Mouse (Mus musculus): ENCODE results near the gene Hist1h4a. TPM values are rescaled to one million over a fixed set of nuclear protein-coding genes. Genes with fewer than 3 reads are reported as not detected.
"Not testable (repeated sequence)": the region's sequence is repeated elsewhere in the genome, so short reads cannot be mapped to it uniquely, and the experiment has no call there.

Gene Hist1h4a
- polyA plus RNA-seq, 1 experiment from 2014 or later: 1.2 TPM

DNA sequence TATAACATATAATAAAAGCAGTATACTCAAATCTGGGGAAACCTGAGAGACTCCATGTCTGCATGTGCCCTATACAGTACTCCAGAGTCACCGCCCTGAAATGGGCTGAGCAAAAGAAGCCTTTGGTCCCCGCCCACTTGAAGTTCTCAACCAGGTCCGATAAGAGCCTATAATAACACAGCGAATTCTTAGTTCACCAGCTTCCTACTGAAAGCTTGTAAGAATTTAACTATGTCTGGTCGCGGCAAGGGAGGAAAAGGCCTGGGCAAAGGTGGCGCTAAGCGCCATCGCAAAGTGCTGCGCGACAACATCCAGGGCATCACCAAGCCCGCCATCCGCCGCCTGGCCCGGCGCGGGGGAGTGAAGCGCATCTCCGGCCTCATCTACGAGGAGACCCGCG lies 4.2 kb downstream of the Hist1h4a start, which contains the start of gene Hist1h4b:
Gene Hist1h4b (plus strand): TSS at position 224 of the 400 bp plus-strand sequence.
- H3K36me3 ChIP-seq: no peaks in the 10 kb centered on the region
- no peaks in the 10 kb centered on the region for H3K9me3 ChIP-seq
- peak within 1 kb of the TSS; percentile 61 for H3K4me2 ChIP-seq (replicated peaks)
- WGBS: 0% methylated on average over 20 of the region's 22 CpGs
- ATAC-seq (ENCODE audit: insufficient number of reproducible peaks, insufficient read depth, low FRiP score, low TSS enrichment): peak; percentile 86
- peak within 1 kb of the TSS; percentile 95 for H3K27ac ChIP-seq
- no peaks in the 10 kb centered on the region for H3K27me3 ChIP-seq
- H3K4me1 ChIP-seq: peaks cover 7% of the 10 kb centered on the region
- H3K4me3 ChIP-seq: peak within 1 kb of the TSS; percentile 42
- peak within 1 kb of the TSS; percentile 55 for H3K9ac ChIP-seq

DNA sequence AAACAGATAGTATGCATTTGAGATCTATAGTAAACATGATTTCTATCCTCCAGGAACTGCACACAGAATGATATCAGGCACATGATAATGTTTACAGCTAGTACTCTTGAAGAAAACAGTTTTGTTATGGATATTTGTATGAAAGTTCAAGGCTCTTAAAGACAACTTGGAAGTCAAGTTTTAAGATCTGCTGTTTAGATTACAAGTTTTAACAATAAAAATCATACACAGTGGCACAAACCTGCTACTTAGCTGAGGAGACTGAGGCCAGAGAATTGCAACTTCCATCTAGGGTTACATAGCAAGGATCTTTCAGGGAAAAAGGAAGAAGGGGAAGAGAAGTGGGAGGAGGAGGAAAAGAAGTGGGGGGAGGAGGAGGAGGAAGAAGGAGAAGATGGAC lies 6.0 kb downstream of the Hist1h4a start:
- Histone ChIP-seq H3K9ac (no peak overlapping the region), H3K4me3 (no peak overlapping the region), H3K27ac (peak overlapping the region; percentile 54), H3K4me1 (peaks cover 3% of the 10 kb centered on the region), H3K27me3 (no peaks in the 10 kb centered on the region), H3K36me3 (no peaks in the 10 kb centered on the region), H3K9me3 (no peaks in the 10 kb centered on the region), H3K4me2 (replicated peaks) (no peak overlapping the region)
- no peak for ATAC-seq (ENCODE audit: insufficient number of reproducible peaks, insufficient read depth, low FRiP score, low TSS enrichment)

DNA sequence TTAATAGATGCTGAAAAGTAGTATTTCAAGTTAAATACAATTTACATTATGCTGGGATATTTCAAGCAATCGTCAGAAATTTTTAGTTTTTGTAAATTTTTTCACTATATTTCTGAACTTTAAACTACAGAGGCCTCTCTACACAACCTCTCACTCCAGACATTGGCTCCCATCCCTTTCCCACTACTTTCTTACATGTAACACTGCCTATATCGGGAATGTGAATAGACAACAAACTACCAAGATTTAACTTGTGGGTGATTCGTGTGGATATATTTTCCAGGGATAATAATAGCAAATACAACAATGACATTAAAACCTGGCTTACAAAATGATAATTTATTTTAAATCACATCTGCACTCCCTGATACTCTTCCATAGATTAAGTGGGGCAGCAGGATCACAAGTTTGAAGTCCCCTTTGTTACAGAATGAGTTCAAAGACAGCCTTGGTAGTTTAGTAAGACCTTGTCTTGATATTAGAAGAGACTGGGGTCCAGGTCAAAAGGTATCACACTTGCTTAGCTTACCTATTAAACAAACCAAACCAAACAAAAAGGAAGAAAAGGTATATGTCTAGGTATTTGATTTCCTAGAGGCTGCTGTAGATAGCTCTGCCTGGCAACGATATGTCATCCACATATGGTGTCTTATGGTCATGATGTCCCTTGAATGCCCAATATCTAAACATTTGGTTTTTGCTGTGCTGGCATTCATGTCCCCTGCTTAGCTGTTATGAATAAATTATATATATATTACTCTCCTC lies 7.5 kb downstream of the Hist1h4a start:
- H3K36me3 ChIP-seq: no peaks in the 10 kb centered on the region
- no peak for ATAC-seq (ENCODE audit: insufficient number of reproducible peaks, insufficient read depth, low FRiP score, low TSS enrichment)
- no peaks in the 10 kb centered on the region for H3K4me1 ChIP-seq
- no peaks in the 10 kb centered on the region for H3K9me3 ChIP-seq
- H3K4me2 ChIP-seq (replicated peaks): peak overlapping the region; percentile 57
- peak overlapping the region; percentile 41 for H3K4me3 ChIP-seq
- 52% methylated on average over 4 of the region's 4 CpGs for WGBS
- H3K9ac ChIP-seq: no peak overlapping the region
- no peaks in the 10 kb centered on the region for H3K27me3 ChIP-seq
- peak overlapping the region; percentile 88 for H3K27ac ChIP-seq

DNA sequence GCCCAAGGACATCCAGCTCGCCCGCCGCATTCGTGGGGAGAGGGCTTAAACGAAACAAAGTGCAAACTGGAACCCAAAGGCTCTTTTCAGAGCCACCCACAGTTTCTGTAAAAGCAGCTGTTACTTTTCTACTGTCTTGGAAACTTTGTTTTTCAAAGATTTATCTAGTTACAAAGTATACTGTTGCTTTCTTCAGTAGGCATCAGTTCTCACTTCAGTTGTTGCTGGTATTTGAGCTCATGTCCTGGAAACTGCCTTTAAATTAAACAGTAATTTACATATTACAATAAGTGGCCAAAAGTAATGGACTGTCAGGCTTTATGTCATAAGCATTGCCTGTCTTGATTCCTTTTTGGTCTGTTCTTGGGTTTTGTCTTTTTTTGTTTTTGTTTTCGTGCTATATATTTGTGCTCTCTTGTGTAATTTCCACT lies 8.3 kb downstream of the Hist1h4a start:
- Histone ChIP-seq H3K4me2 (replicated peaks) (peak overlapping the region; percentile 57), H3K9me3 (no peaks in the 10 kb centered on the region), H3K27ac (peak overlapping the region; percentile 88), H3K4me3 (peak overlapping the region; percentile 41), H3K9ac (peak overlapping the region; percentile 59), H3K27me3 (no peaks in the 10 kb centered on the region), H3K36me3 (no peaks in the 10 kb centered on the region), H3K4me1 (peaks cover 5% of the 10 kb centered on the region; the same call in 1 of the 2 replicates)
- no peak for ATAC-seq (ENCODE audit: insufficient number of reproducible peaks, insufficient read depth, low FRiP score, low TSS enrichment)
- under 1% methylated on average over 6 of the region's 6 CpGs for WGBS

DNA sequence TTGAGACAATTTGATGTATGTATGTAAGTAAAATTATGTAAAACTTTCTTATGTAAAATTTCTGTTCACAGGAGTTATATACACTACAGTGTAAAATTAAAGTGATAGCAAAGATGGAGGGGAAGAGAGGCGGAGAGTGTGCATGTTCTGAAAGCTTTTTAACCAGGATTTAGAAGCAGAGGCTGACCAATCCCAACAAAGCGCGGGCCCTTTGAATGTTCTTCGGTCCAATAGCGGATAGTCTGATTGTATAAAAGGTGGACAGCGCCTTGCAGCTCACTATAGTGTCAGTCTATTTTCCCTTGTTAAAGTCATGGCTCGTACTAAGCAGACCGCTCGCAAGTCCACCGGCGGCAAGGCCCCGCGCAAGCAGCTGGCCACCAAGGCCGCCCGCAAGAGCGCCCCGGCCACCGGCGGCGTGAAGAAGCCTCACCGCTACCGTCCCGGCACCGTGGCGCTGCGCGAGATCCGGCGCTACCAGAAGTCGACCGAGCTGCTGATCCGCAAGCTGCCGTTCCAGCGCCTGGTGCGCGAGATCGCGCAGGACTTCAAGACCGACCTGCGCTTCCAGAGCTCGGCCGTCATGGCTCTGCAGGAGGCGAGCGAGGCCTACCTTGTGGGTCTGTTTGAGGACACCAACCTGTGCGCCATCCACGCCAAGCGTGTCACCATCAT lies 8.8 kb downstream of the Hist1h4a start, which contains the start of gene Hist1h3b:
Gene Hist1h3b (plus strand): TSS at position 201 of the 675 bp plus-strand sequence.
- H3K9me3 ChIP-seq, H3K4me1 ChIP-seq, H3K27me3 ChIP-seq, H3K36me3 ChIP-seq: not testable (repeated sequence)
- ATAC-seq (ENCODE audit: insufficient number of reproducible peaks, insufficient read depth, low FRiP score, low TSS enrichment): peak; percentile 88
- Histone ChIP-seq H3K4me2 (replicated peaks) (peak within 1 kb of the TSS; percentile 57), H3K27ac (peak within 1 kb of the TSS; percentile 96), H3K4me3 (peak within 1 kb of the TSS; percentile 42), H3K9ac (peak within 1 kb of the TSS; percentile 59)
- whole genome bisulfite sequencing: 1% methylated on average over 22 of the region's 47 CpGs

DNA sequence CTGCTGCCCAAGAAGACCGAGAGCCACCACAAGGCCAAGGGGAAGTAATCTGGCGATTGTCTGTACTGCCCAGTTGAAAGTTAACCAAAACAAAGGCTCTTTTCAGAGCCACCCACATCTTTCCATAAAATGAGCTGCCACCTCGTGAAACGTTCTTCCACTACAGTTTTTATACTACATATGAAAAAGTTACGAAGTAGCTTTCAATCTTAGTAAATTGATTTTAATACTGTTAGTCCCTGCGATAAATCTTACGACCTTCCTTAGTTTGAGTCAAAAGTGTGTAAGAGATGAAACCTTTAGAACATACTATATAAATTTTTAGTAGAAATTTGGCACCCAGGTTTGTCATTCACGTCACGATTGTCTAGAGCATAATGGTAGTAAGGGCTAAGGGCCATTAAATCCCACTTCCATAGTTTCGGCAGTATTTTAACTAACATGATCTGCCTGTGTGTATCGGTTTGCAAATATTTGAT lies 9.5 kb downstream of the Hist1h4a start:
- no peaks in the 10 kb centered on the region for H3K27me3 ChIP-seq
- no peaks in the 10 kb centered on the region for H3K9me3 ChIP-seq
- peak overlapping the region; percentile 58 for H3K9ac ChIP-seq
- peak overlapping the region; percentile 96 for H3K27ac ChIP-seq
- H3K36me3 ChIP-seq: no peaks in the 10 kb centered on the region
- H3K4me3 ChIP-seq: peak overlapping the region; percentile 42
- peak overlapping the region; percentile 55 for H3K4me2 ChIP-seq (replicated peaks)
- H3K4me1 ChIP-seq: peaks cover 5% of the 10 kb centered on the region; the same call in 1 of the 2 replicates
- under 1% methylated on average over 11 of the region's 11 CpGs for WGBS
- ATAC-seq (ENCODE audit: insufficient number of reproducible peaks, insufficient read depth, low FRiP score, low TSS enrichment): no peak

DNA sequence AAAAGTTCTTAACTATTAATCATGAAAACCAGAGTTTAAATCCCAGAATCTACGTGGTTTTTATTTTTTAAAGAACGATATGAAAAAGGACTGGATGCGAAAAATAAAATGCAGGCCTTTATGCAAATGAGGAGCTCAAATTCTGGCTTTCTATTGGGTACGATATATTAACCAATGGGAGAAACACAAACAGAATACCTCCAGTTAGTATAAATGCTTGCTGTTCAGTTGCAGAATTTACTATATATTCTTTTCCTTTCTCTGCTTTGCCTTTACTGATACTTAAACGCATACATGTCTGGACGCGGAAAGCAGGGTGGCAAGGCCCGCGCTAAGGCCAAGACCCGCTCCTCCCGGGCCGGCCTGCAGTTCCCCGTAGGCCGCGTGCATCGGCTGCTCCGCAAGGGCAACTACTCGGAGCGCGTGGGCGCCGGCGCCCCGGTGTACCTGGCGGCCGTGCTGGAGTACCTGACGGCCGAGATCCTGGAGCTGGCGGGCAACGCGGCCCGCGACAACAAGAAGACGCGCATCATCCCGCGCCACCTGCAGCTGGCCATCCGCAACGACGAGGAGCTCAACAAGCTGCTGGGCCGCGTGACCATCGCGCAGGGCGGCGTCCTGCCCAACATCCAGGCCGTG lies 10.1 kb downstream of the Hist1h4a start, which contains the start of gene Hist1h2ab:
Gene Hist1h2ab (plus strand): TSS at position 288 of the 639 bp plus-strand sequence.
- peak within 1 kb of the TSS; percentile 96 for H3K27ac ChIP-seq
- H3K4me1 ChIP-seq, H3K36me3 ChIP-seq, H3K9me3 ChIP-seq, H3K27me3 ChIP-seq: not testable (repeated sequence)
- 0 out of 2 replicates have a peak, but pooled peaks have one; percentile 22 for ATAC-seq (ENCODE audit: insufficient number of reproducible peaks, insufficient read depth, low FRiP score, low TSS enrichment)
- H3K4me2 ChIP-seq (replicated peaks): peak within 1 kb of the TSS; percentile 55
- peak within 1 kb of the TSS; percentile 58 for H3K9ac ChIP-seq
- 1% methylated on average over 27 of the region's 47 CpGs for WGBS
- peak within 1 kb of the TSS; percentile 42 for H3K4me3 ChIP-seq

DNA sequence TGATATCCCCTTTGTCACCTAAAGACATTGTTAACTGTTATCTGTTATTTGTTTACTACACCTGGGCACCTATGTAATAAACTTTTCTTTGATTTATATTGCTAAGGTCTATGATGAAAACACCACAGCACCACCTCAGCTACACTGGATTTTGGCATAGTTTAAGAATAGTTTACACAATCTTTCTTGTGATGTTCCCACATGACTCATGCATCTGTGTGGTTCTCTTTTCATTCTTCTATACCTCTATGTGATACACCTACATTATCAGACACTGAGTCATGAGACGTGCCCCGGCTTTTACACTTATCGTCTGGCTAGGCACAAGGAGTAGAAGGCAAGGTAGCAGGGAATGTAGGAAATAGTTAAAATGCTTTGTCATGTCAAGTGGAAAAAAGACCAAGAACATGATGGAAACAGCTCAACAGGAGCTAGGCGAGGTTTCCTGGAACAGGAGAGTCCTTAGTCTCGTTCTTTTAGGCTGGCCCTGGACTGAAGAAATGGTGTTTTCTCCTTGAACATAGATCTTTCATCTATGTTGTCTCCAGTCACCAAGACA lies 11.4 kb downstream of the Hist1h4a start:
- peaks cover 5% of the 10 kb centered on the region; the same call in 1 of the 2 replicates for H3K4me1 ChIP-seq
- no peaks in the 10 kb centered on the region for H3K36me3 ChIP-seq
- WGBS: 89% methylated on average over 5 of the region's 5 CpGs
- no peak overlapping the region for H3K4me3 ChIP-seq
- no peak overlapping the region for H3K4me2 ChIP-seq (replicated peaks)
- no peak for ATAC-seq (ENCODE audit: insufficient number of reproducible peaks, insufficient read depth, low FRiP score, low TSS enrichment)
- H3K9me3 ChIP-seq: no peaks in the 10 kb centered on the region
- H3K27ac ChIP-seq: peak overlapping the region; percentile 90
- H3K9ac ChIP-seq: no peak overlapping the region
- no peaks in the 10 kb centered on the region for H3K27me3 ChIP-seq

DNA sequence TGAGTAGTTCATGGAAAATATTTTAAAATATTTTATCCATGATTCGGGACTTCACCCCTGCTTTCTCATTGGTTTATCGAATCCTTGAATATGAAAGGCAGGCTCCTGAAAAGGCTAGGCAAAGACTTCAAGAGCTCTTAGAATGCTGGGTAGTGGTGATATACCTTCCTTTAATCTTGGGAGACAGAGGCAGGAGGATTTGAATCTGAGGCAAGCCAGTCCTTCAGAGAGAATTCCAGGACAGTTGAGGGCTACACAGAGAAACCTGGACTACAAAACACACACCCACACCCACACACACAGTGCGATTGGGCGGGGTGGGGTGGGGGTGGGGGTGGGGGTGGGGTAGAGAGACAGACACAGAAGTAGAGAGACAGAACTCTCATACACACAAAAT lies 13.1 kb downstream of the Hist1h4a start:
- H3K4me3 ChIP-seq: peak overlapping the region; percentile 9; the same call in 1 of the 2 replicates
- no peaks in the 10 kb centered on the region for H3K9me3 ChIP-seq
- H3K9ac ChIP-seq: 0 out of 2 replicates have a peak overlapping the region, but pooled peaks have one; percentile 5
- H3K27me3 ChIP-seq: no peaks in the 10 kb centered on the region
- H3K27ac ChIP-seq: peak overlapping the region; percentile 98
- ATAC-seq (ENCODE audit: insufficient number of reproducible peaks, insufficient read depth, low FRiP score, low TSS enrichment): no peak
- WGBS: 7% methylated on average over 4 of the region's 4 CpGs
- no peaks in the 10 kb centered on the region for H3K36me3 ChIP-seq
- peak overlapping the region; percentile 66 for H3K4me2 ChIP-seq (replicated peaks)
- peaks cover 10% of the 10 kb centered on the region; the same call in 1 of the 2 replicates for H3K4me1 ChIP-seq

DNA sequence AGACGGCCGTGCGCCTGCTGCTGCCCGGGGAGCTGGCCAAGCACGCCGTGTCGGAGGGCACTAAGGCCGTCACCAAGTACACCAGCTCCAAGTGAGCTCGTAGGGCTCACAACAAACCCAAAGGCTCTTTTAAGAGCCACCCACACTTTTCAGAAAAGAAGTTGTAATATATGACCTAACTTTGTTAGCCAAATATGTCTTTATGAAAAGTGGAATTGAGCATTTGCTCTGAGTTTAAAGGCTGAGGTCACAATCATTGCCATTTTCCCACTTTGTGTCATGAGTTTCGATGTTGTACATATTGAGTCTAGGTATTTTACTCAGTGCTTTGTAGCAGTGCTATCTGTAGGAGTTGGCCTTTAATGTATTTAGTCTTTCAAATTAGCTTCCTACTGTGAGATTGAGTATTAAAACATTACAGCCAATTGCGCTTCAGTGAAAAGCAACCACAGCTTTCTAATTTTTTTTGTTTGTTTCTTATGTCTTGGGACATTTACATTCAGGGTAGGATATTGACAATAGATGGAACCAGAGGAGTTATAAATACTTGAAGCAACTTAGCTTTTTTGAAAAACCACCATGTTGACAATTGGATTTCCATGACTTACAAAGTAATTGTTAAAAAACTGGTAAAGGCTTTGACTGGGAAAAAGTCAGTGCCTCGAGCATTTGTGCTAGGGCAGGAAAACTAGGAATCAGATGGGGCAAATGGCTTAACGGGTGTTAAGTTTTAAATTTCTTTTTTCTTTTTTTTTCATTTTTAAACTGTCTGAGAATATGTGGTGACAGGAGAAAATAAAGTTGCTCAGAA lies 13.7 kb downstream of the Hist1h4a start:
- H3K4me3 ChIP-seq: peak overlapping the region; percentile 40
- H3K9ac ChIP-seq: peak overlapping the region; percentile 46
- no peak for ATAC-seq (ENCODE audit: insufficient number of reproducible peaks, insufficient read depth, low FRiP score, low TSS enrichment)
- peaks cover 10% of the 10 kb centered on the region; the same call in 1 of the 2 replicates for H3K4me1 ChIP-seq
- H3K36me3 ChIP-seq: no peaks in the 10 kb centered on the region
- H3K9me3 ChIP-seq: no peaks in the 10 kb centered on the region
- peak overlapping the region; percentile 66 for H3K4me2 ChIP-seq (replicated peaks)
- H3K27ac ChIP-seq: peak overlapping the region; percentile 98
- no peaks in the 10 kb centered on the region for H3K27me3 ChIP-seq
- WGBS: 4% methylated on average over 13 of the region's 13 CpGs

Data from embryonic facial prominence, embryonic 12.5 days (tissue).